Mouse (Mus musculus) urinary bladder, postnatal 25 days (tissue): ENCODE measurements around the gene Dscam.

Experiments
- DNase-seq: peaks from one replicate; pipeline ENCODE4 v3.0.0; 2022; ENCODE audit warnings: low spot score

Dscam gene

GRCm38 (mm10) chr16:96659275-96659674 is 511.3 kb downstream of the Dscam start:
- DNase-seq = no peak

DNA sequence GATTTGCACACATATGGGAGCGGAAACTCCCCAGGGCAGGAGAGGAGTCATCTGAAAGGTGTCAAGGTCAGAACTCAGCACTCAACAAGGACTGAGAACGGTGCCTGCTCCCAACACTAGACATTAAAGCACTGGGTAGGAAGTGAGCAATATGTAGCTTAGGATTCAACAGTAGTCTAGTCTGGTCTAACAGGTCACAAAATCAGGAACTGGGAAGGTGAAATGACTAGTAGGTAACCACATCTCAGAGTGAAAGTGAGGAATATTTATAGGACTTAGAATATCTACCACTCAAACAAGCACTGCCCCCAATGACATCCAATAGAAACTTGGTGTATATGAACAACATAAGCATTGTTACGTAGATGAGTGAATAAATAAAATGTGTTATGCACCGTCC is 515.0 kb downstream of the Dscam start:
- DNase-seq = no peak

GRCm38 (mm10) chr16:96654054-96654453 is 516.5 kb downstream of the Dscam start:
- no peak for DNase-seq

DNA sequence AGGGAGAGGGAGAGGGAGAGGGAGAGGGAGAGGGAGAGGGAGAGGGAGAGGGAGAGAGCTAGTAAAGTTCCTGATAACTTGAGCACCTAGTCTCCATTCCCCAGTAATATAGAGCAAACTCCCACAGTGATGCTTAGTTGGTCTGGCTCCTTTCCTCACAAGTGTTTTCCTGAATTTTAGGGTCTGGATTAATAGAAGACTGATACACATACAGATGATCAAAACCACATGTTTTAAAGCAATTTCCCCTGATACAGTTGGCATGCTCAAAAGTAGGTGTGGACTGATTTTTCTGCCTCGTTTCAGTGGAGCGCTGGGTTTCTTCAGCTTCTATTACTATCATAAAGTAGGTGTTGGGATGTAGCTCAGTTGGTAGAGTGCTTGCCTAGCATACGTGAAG is 519.1 kb downstream of the Dscam start:
- no peak for DNase-seq

- DNase-seq = no peak
These were observed 530.5 kb downstream of the Dscam start for GRCm38 (mm10) chr16:96640101-96640500.

GRCm38 (mm10) chr16:96635916-96636315 is 534.6 kb downstream of the Dscam start:
- no peak for DNase-seq

DNA sequence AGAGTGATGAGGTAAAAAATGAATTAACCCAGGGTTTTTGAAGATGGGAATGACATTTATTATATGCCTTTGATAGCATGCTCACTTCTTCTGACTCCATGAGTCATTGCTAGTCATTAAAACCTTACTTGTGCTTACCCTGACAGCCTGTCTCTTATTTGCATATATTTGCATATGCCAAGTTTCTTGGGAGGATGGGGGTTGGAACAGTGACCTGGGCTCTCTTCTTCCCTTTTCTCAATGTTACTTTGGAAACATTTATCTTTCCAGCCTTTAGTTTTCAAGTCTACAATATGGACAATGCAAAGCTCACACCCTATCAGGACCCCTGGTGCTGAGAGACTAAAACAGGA is 535.8 kb downstream of the Dscam start:
- DNase-seq = no peak

DNA sequence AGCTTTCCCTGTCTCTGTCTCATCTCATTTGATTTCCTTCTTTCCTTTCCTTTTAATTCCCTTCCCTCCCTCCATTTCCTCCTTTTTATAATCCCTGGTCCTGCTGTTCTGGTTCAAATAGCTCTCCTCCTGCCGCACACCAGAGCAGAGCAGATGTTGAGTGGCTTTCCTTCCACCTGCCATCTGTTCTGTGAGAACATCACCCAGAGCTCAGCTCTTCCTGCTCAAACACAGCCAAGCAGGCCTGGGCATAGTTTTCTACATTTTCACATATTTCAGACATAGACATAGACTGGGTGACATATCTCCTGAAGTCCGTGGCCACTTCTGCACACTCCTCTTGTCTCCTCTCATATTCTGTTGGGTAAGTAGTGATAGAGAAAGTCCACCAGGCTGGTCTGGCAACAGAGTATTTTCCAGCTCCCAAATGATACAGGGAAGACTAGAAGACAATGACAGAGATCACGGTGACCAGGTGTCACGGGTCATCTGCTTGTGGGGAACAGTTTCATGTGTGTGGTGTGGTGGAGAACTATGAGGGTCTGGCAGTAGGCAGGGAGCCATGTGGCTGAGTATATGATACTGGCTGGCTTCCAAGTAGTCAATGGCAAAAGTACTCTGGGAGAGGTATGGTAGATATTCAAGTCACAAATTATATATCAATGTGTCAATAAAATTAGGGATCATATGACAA is 536.3 kb downstream of the Dscam start:
- no peak for DNase-seq

DNA sequence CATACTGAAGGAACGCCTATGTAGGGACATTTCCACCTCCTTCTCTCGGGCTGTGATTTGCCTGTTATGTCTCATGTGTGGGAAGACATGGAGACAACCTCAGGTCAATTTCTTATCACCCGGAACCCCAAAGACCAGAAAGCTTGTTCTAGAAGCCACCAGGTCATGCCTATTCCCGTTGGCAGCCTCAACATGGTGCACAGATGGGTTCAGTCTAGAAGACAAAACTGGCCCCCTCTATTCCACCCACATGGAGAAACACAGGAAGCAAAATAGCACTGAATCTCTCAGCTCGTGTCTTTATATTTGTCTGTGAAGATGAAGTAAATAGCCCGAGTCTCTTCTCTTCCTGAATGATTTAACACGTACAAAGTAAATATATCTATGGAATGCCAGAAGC is 540.3 kb downstream of the Dscam start:
- no peak for DNase-seq

DNA sequence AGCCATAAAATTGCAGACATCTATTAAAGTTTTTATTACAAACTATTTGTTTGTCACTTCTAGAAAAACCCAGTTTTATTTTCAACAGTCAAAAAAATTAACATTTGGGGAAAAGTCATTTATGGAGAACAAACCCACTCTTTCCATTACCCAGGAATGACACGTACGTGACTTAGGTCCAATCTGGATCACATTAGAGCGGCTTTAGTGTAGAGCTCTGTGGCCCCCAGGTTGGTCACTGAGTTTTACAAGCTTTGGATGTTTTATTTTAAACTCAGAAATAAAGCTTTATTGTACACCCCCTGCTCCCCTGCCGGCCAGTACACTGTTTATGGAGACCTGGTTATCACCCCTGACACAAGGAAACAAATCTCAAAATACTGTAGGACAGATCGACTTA is 540.9 kb downstream of the Dscam start:
- no peak for DNase-seq

DNA sequence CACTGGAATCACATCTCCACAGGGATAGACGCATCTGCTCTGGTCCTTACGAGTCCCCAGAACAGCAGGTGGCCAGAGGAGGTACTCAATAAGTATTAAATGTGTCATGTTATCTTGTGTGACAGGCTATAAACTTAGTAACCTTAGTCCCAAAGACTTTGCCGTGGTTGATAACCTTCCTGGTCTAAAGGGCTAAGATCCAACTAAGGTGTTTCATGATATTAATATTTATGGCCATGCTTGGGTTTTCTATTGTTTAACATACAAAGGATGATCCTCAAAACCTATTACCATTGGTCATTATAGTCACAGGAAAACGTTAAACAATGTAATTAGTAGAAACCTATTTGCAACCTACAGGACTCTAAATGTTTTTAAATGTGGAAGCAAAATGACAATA is 545.1 kb downstream of the Dscam start:
- no peak for DNase-seq

DNA sequence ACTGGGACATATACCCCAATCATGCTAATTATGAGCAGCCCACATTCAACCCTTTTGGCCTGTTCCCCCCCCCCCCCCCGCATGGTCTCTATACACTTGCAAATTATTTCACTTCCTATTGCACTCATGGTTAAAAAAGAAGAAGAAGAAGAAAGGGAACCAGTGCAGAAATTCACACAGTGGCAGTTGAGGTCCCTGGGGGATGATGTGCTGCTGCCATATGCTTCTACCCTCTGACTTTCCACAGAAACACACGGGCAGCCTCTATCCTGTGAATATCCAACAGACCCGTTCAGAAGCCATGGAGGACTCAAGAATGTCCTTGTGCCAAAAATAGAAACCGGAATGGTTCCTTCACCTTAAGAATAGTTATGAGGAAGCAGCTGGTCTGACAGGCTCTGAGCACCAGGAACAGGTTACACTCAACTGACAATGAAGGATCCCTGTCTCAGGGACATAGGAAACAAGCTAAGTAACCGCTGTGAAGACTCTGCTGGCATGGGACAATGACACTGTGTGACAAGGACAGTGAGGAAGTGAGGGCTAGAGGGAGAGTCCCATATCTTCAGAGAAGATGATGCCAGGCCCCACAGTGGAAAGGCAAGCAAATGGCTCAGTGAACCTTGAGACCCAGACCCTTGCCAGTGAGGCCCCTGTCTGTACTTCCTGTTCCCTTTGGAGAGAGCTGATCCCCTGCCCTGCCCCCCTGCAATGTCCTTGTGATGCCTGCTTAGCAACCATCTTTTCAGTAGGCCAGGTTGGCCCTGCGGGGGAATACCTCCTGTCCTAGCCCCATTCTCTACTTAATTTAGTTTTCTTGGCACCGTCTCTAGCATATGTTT is 545.8 kb downstream of the Dscam start:
- no peak for DNase-seq

DNA sequence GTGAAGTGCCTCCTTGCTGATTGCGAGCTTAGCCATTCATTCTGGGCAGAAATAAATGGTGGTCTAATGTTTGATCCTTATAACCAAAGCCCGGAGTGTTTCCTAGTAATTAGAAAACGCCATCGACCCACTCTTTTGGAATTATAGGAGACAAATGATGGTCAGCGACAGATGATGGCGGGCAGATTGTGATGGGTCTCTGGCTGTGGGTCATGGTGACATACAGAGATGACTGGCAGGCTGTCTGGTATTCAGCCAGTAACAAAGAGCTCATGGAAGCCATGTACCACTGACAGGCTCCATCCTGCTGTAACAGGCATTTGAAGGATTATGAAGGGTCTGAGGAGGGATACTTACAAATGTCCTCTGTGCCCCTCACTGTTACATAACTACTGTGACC is 549.7 kb downstream of the Dscam start:
- DNase-seq = no peak

DNA sequence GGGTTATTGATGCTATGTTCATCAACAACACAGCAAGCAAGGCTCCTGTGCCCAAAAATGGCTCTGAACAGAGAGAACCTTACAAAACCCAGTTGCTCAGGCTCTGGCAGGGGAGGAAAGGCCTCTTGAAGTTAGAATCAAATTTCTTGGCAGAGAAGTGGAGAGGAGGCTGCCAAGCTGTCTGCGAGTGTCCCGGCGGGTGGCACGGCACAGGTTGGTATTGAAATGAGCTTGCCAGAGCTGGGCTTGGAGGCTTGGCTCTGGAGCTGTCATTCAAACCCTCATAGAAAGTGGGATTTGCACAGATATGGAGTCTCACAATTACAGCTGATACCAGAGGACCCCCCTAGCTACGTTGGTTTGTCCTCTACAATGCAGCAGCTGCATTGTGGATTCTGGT is 550.1 kb downstream of the Dscam start:
- DNase-seq = no peak

DNA sequence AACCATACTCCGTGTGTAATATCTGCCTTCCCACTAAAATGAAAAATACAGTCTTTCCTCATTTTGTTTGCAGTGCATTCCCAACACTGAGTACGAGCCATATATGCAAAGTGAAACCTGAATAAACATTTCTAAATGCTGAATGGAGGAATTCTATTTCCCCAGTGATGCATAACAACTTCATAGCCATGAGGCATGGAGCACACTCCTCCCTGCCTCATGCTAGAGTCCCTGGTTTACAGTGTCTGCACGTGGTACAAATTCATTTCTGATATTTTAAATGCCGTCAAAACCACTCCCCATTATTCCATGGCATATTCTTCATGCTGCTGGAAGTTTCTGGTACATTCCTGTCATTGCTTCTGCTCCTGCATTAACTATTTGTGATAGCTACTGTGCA is 552.8 kb downstream of the Dscam start:
- no peak for DNase-seq

- DNase-seq = no peak
These were observed 557.3 kb downstream of the Dscam start for GRCm38 (mm10) chr16:96613275-96613674.

GRCm38 (mm10) chr16:96610806-96611205 is 559.7 kb downstream of the Dscam start:
- DNase-seq = peak; percentile 14

DNA sequence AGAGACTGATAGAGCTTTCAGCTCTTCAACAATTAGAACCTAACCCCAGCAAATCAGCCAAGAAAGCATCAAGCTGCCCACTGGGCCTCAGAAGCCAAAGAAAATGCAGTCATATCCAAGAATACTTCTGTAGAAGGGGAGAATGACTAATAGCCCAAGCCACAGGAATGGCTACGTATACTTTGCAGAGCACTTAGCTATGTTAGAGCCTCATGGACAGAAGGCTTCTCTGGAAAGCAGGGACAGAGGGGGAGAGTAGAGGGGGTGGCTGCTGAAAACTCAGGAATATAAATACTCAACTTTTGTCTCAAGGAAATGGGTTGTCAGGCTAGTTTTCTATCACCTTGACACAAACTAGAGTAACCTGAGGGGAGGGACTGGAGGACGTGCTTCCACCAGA is 568.3 kb downstream of the Dscam start:
- no peak for DNase-seq

DNA sequence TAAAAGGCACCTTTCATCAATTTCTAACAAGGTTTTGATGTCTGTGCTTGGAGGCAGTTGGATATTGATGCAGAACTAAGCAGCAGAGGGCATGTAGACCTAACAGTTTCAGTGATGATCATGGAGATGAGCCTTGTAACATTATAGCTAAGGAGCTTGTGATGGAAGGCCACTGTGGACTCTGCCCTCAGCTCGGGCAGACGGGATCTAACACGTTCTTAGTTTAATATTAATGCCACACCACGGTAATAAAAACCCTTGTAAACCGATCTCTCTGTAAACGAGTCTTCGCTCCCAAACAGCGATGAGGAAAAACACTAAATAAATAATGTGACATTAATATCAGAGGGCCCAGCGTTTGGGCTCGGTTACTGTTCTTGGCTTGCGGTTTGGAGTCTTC is 569.8 kb downstream of the Dscam start:
- no peak for DNase-seq

GRCm38 (mm10) chr16:96599401-96600060 is 571.0 kb downstream of the Dscam start:
- no peak for DNase-seq

DNA sequence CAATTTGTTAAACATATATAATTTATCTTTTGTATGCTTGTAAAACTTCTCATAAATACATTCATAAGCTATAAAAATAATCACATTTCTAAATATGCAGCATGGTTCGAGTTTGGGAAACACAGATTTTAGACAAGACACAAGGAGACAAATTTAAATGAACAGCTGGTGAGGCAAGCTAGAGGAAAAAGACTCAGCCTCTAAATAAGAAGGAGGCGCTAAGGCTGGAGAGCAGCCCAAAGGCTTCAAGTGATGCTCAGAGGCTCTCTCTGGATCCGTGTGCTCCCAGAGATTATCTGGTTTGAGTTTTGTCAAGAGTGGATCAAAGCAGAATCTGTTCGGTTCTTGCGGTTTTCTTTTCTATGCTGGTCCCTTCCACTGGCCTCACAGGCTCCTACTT is 594.7 kb downstream of the Dscam start:
- no peak for DNase-seq

DNA sequence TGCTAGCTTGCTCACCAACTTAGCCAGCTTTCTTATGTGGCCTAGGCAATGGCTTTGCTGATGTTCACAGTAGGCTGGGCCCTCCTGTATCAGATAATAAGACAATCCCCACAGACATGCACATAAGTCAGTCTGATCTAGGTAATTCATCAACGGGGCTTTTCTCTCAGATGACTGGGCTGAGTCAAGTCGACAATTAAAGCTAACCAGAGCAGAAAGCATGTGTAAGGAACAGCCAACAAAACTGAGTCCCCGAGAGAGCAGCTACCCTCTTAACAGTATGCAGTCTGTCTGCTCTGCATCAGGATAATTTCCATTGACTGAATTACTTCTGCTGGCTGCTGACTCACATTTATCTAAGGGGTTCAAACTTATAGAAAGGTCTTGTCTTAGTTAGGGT is 603.1 kb downstream of the Dscam start:
- no peak for DNase-seq
